7 mouse cellular contexts compared by ENCODE assay signal in genomic region chr15:79832064-79832900, GRCm38 (mm10). TPM values are rescaled to one million over a fixed set of nuclear protein-coding genes. Genes with fewer than 3 reads are reported as not detected.
DNase-seq lines count a peak whose midpoint lies in the region; ATAC-seq and TF ChIP-seq lines count a peak whose summit lies in the region.

No protein-coding gene starts in this region.

- peak overlapping the region; percentile 97 for H3K4me2 ChIP-seq in hindbrain, embryonic 16.5 days (ENCODE audit: low read length)

- no peaks in the 10 kb centered on the region for H3K27me3 ChIP-seq in hindbrain, embryonic 16.5 days (replicated peaks; ENCODE audit: control insufficient read depth, insufficient read depth, low read length)
- no peaks in the 10 kb centered on the region for H3K27me3 ChIP-seq in midbrain, embryonic 10.5 days (ENCODE audit: low read depth, poor library complexity, severe bottlenecking)
- no peaks in the 10 kb centered on the region for H3K27me3 ChIP-seq in small intestine, adult 2 months (ENCODE audit: control insufficient read depth, insufficient read depth, low read length)

- 0 out of 2 replicates have a peak, but pooled peaks cover 2% of the 10 kb centered on the region for H3K36me3 ChIP-seq in hindbrain, embryonic 16.5 days (ENCODE audit: control insufficient read depth, insufficient read depth, low read length)
- H3K36me3 ChIP-seq in midbrain, embryonic 10.5 days, result peaks cover 35% of the 10 kb centered on the region
- peaks cover 2% of the 10 kb centered on the region; the same call in 1 of the 2 replicates for H3K36me3 ChIP-seq in small intestine, adult 2 months (ENCODE audit: control insufficient read depth, insufficient read depth, low read length)

- 17% methylated on average over 18 of the region's 18 CpGs for WGBS in hindbrain, embryonic 16.5 days
- WGBS in midbrain, embryonic 10.5 days, result 23% methylated on average over 18 of the region's 18 CpGs
- 46% methylated on average over 18 of the region's 18 CpGs for WGBS in small intestine, adult 2 months

- no peaks in the 10 kb centered on the region for H3K9me3 ChIP-seq in hindbrain, embryonic 16.5 days (ENCODE audit: control insufficient read depth, low read length)
- H3K9me3 ChIP-seq in midbrain, embryonic 10.5 days (replicated peaks), result no peaks in the 10 kb centered on the region

- intact Hi-C loops in left cerebral cortex, postnatal 25 days (cut with DNase I), result loop anchor here (1.0 to 5.0 kb wide), 3 partner anchors 51 to 250 kb away; no protein-coding TSS in a partner anchor

- DNase-seq in cerebellum, postnatal 14 days, result peak; percentile 91 to 93
- peak; percentile 78 for DNase-seq in gastrocnemius, adult 18-20 months (ENCODE audit: low spot score)
- peak; percentile 84 to 87 for DNase-seq in left cerebral cortex, postnatal 25 days (ENCODE audit: low spot score in 2 of 2)
- DNase-seq in midbrain, embryonic 10.5 days (ENCODE audit: low spot score), result peak; percentile 87

- peaks cover 61% of the 10 kb centered on the region for H3K4me1 ChIP-seq in hindbrain, embryonic 16.5 days (ENCODE audit: control insufficient read depth, insufficient read depth, low read depth, low read length)
- peaks cover 82% of the 10 kb centered on the region for H3K4me1 ChIP-seq in midbrain, embryonic 10.5 days
- peaks cover 6% of the 10 kb centered on the region for H3K4me1 ChIP-seq in small intestine, adult 2 months (ENCODE audit: control insufficient read depth, insufficient read depth, insufficient read length, low read length)

- TF ChIP-seq CTCF in small intestine, adult 2 months (IDR thresholded peaks at IDR 0.05; ENCODE audit: extremely low read depth, insufficient read length, insufficient replicate concordance, low read depth, low read length), result peak; percentile 92

- peak; percentile 28 for ATAC-seq in activated CD4-positive, CD25-positive, alpha-beta regulatory T cell, adult 4 months
- no peak for ATAC-seq in hindbrain, embryonic 16.5 days

- no peak for TF ChIP-seq POLR2A in small intestine, adult 2 months (IDR thresholded peaks at IDR 0.05; ENCODE audit: low read depth, low read length)

- H3K27ac ChIP-seq in hindbrain, embryonic 16.5 days (ENCODE audit: low read depth, low read length), result peak overlapping the region; percentile 98
- peak overlapping the region; percentile 94 for H3K27ac ChIP-seq in midbrain, embryonic 10.5 days (replicated peaks)
- no peak overlapping the region for H3K27ac ChIP-seq in small intestine, adult 2 months (ENCODE audit: insufficient read depth, low read depth, low read length)

- peak overlapping the region; percentile 96 for H3K9ac ChIP-seq in hindbrain, embryonic 16.5 days (ENCODE audit: low read depth, low read length)

- H3K4me3 ChIP-seq in hindbrain, embryonic 16.5 days (ENCODE audit: low read length), result peak overlapping the region; percentile 82
- H3K4me3 ChIP-seq in midbrain, embryonic 10.5 days, result peak overlapping the region; percentile 81
- H3K4me3 ChIP-seq in small intestine, adult 2 months (ENCODE audit: low read depth, low read length), result no peak overlapping the region

RNA-seq across cellular contexts. Expression of gene Npcd, which starts 1.8 kb away (rescaled TPM):
- polyA plus RNA-seq in activated CD4-positive, CD25-positive, alpha-beta regulatory T cell, adult 4 months (2017; shearing (Covaris generic)), result not detected
- total RNA-seq in gastrocnemius, adult 18-20 months (2021), result under 1 TPM in 1 of 2 experiments, not detected in 1; 0.55 TPM
- 0.41 and 0.67 TPM in 2 replicates for polyA plus RNA-seq in hindbrain, embryonic 16.5 days (2015; fragmentation: Nextera tagmentation; extraction: Ambion mirVana)
- total RNA-seq in left cerebral cortex, postnatal 25 days (2021), result 10 to 100 TPM; 11.1 to 20.1 TPM
- polyA plus RNA-seq in midbrain, embryonic 10.5 days (2016; fragmentation: Nextera tagmentation; extraction: Ambion mirVana), result 0.16 TPM in 1 of 2 replicates, not detected in the other
- polyA plus RNA-seq in small intestine, adult 2 months (2012; rRNA removed), result 0.23 and 0.63 TPM in 2 replicates

RNA-seq across cellular contexts. Expression of gene Cbx6, which starts 2.2 kb away (rescaled TPM):
- 10 to 100 TPM in 1 of 2 experiments, 1 to 10 TPM in 1; 8.4 to 15.1 TPM for polyA plus RNA-seq in activated CD4-positive, CD25-positive, alpha-beta regulatory T cell, adult 4 months (2017; shearing (Covaris generic))
- 1 to 10 TPM; 7.0 to 7.8 TPM for total RNA-seq in gastrocnemius, adult 18-20 months (2021)
- polyA plus RNA-seq in hindbrain, embryonic 16.5 days (2015; fragmentation: Nextera tagmentation; extraction: Ambion mirVana), result 65.2 and 67.2 TPM in 2 replicates
- total RNA-seq in left cerebral cortex, postnatal 25 days (2021), result 100 to 1,000 TPM; 445 to 462 TPM
- polyA plus RNA-seq in midbrain, embryonic 10.5 days (2016; fragmentation: Nextera tagmentation; extraction: Ambion mirVana), result 24.0 and 30.4 TPM in 2 replicates
- polyA plus RNA-seq in small intestine, adult 2 months (2012; rRNA removed), result 11.1 and 19.9 TPM in 2 replicates

RNA-seq across cellular contexts. Expression of gene Nptxr, which starts 27.7 kb away (rescaled TPM):
- under 1 TPM; 0.09 to 0.11 TPM for polyA plus RNA-seq in activated CD4-positive, CD25-positive, alpha-beta regulatory T cell, adult 4 months (2017; shearing (Covaris generic))
- under 1 TPM; 0.50 to 0.76 TPM for total RNA-seq in gastrocnemius, adult 18-20 months (2021)
- polyA plus RNA-seq in hindbrain, embryonic 16.5 days (2015; fragmentation: Nextera tagmentation; extraction: Ambion mirVana), result 44.1 and 58.7 TPM in 2 replicates
- total RNA-seq in left cerebral cortex, postnatal 25 days (2021), result 100 to 1,000 TPM; 898 to 921 TPM
- polyA plus RNA-seq in midbrain, embryonic 10.5 days (2016; fragmentation: Nextera tagmentation; extraction: Ambion mirVana), result 2.2 and 3.4 TPM in 2 replicates
- 1.0 and 1.3 TPM in 2 replicates for polyA plus RNA-seq in small intestine, adult 2 months (2012; rRNA removed)

RNA-seq across cellular contexts. Expression of gene Dnal4, which starts 54.6 kb away (rescaled TPM):
- polyA plus RNA-seq in activated CD4-positive, CD25-positive, alpha-beta regulatory T cell, adult 4 months (2017; shearing (Covaris generic)), result 1 to 10 TPM; 5.3 to 6.9 TPM
- total RNA-seq in gastrocnemius, adult 18-20 months (2021), result 1 to 10 TPM; 5.7 to 6.5 TPM
- polyA plus RNA-seq in hindbrain, embryonic 16.5 days (2015; fragmentation: Nextera tagmentation; extraction: Ambion mirVana), result 61.8 and 64.9 TPM in 2 replicates
- 10 to 100 TPM; 46.7 to 54.9 TPM for total RNA-seq in left cerebral cortex, postnatal 25 days (2021)
- polyA plus RNA-seq in midbrain, embryonic 10.5 days (2016; fragmentation: Nextera tagmentation; extraction: Ambion mirVana), result 63.9 and 81.5 TPM in 2 replicates
- 8.6 and 18.7 TPM in 2 replicates for polyA plus RNA-seq in small intestine, adult 2 months (2012; rRNA removed)

RNA-seq across cellular contexts. Expression of gene Apobec3, which starts 59.2 kb away (rescaled TPM):
- 100 to 1,000 TPM; 505 to 519 TPM for polyA plus RNA-seq in activated CD4-positive, CD25-positive, alpha-beta regulatory T cell, adult 4 months (2017; shearing (Covaris generic))
- 1 to 10 TPM; 1.6 to 2.3 TPM for total RNA-seq in gastrocnemius, adult 18-20 months (2021)
- polyA plus RNA-seq in hindbrain, embryonic 16.5 days (2015; fragmentation: Nextera tagmentation; extraction: Ambion mirVana), result 4.5 and 5.1 TPM in 2 replicates
- 1 to 10 TPM; 3.7 to 4.0 TPM for total RNA-seq in left cerebral cortex, postnatal 25 days (2021)
- 6.2 and 8.5 TPM in 2 replicates for polyA plus RNA-seq in midbrain, embryonic 10.5 days (2016; fragmentation: Nextera tagmentation; extraction: Ambion mirVana)
- polyA plus RNA-seq in small intestine, adult 2 months (2012; rRNA removed), result 9.3 and 21.1 TPM in 2 replicates

Comparison
In these comparisons a context has a peak if more than half of its experiments do, and no peak if none do; other contexts are left out.
1. RNA of gene Nptxr, which starts 27.7 kb away (polyA plus RNA-seq): 44.1 to 58.7 TPM in hindbrain, embryonic 16.5 days; 2.2 to 3.4 TPM in midbrain, embryonic 10.5 days, 1.0 to 1.3 TPM in small intestine, adult 2 months and 0.09 to 0.11 TPM in activated CD4-positive, CD25-positive, alpha-beta regulatory T cell, adult 4 months; every median in the first group is over 10 times any median in the second.
2. Peak in every context shown above with its lines, with median percentiles within 50 percentile points of each other: DNase-seq.